Mouse (Mus musculus): ENCODE results near the gene Olfr1506.
"Not testable (repeated sequence)": the region's sequence is repeated elsewhere in the genome, so short reads cannot be mapped to it uniquely, and the experiment has no call there.

Olfr1506 gene

DNA sequence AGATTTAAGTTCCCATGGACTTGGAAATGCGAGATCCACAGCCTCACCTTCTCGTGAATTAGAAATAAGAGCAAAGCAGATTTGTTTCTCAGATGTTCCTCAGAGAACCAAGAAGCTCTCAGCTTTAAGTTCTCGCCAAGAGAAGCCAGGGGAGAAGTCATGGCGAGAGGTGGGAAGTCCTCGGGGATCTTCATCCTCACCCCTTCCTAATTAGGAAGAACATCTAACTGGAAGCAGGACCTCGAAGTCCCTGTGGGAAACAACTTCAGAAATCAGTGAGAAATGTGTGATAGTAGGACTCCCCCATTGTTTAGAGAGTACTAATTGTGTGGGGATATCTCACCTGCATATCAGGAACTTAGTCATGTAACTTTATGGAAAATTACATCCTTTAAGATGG is at the start of gene Olfr1506:
Gene Olfr1506 (minus strand): TSS at position 101 of the 400 bp plus-strand sequence.
- DNase-seq = not testable (repeated sequence)

DNA sequence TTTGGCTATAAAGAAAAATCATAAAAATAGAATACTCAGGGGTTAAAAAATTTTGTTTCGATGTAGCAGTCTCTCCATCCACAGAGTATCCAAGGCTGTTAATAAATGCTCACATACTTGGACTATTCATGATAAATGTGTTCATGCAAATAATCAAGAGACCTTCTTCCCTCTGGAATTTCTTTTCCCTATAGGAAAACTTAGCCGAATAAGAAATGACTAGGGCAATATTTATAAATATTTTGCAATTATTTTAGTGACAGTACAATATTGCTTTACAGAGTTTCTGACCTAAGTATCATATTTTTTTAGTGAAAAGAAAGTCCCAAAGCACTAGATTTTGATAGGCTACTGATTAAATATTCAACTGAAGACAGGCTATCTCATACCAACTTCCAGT is 46.6 kb upstream of the Olfr1506 start, which contains the start of gene Olfr1271:
Gene Olfr1271 (minus strand): TSS at position 101 of the 400 bp plus-strand sequence.
- DNase-seq = no peak

DNA sequence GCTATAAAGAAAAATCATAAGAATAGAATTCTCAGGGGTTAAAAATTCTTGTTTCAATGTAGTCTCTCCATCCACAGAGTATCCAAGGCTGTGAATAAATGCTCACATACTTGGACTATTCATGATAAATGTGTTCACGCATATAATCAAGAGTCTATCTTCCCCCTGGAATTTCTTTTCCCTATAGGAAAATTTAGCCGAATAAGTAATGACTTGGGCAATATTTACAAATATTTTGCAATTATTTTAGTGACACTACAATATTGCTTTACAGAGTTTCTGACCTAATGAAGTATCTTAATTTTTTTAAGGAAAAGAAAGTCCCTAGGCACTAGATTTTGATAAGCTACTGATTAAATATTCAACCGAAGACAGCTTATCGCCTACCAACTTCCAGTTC is 33.2 kb upstream of the Olfr1506 start, which contains the start of gene Olfr142:
Gene Olfr142 (minus strand): TSS at position 101 of the 400 bp plus-strand sequence.
- no peak for DNase-seq

DNA sequence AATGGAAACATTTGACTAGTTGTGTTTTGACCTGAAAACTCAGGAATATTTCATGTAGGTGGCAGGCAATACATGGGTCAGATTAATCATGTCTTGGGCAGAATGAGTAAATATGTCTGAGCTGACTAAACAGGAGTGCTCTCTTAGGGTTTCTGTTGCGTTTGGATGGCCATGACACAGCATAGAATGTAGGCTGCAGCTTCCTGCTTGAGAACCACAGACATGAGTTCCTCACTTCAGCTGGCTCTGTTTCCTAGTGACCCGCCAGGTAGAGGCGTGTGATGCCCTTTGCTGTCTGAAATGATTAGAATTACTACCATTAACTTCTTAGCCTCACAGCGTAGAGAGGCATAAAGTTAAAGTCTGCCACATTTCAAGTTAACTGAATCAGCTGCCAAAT is 24.7 kb downstream of the Olfr1506 start:
- DNase-seq = not testable (repeated sequence)

- not testable (repeated sequence) for DNase-seq
Measured at GRCm38 (mm10) chr2:90195285-90195684, 29.0 kb downstream of the Olfr1506 start.

- not testable (repeated sequence) for DNase-seq
Measured at GRCm38 (mm10) chr2:90194750-90195149, 29.5 kb downstream of the Olfr1506 start.

GRCm38 (mm10) chr2:90187082-90187481 is 37.2 kb downstream of the Olfr1506 start:
- DNase-seq = not testable (repeated sequence)

- DNase-seq = not testable (repeated sequence)
Measured at GRCm38 (mm10) chr2:90186082-90186481, 38.2 kb downstream of the Olfr1506 start.
